Mouse (Mus musculus) liver, postnatal 0 days (tissue): ENCODE data around the gene Fam71b.

Source experiments
- CTCF ChIP-seq: sonication (generic); IDR thresholded peaks from 2 replicates; pipeline ENCODE4 v1.5.1; 2016; ENCODE audit warnings: antibody characterized with exemption, low read depth
- EP300 ChIP-seq: IDR thresholded peaks from 2 replicates; pipeline ENCODE4 v1.6.1; 2016; ENCODE audit warnings: antibody characterized with exemption, low read depth, mild to moderate bottlenecking

- TF ChIP-seq CTCF (no peak), EP300 (no peak)
These were observed 7.9 kb upstream of the Fam71b start for GRCm38 (mm10) chr11:46388438-46388837.
